Mouse (Mus musculus): ENCODE results near the gene Taar7f. TPM values are rescaled to one million over a fixed set of nuclear protein-coding genes. Genes with fewer than 3 reads are reported as not detected.

Gene Taar7f
- not detected in 2 replicates for polyA plus RNA-seq (2015; fragmentation: Nextera tagmentation; extraction: Ambion mirVana)

DNA sequence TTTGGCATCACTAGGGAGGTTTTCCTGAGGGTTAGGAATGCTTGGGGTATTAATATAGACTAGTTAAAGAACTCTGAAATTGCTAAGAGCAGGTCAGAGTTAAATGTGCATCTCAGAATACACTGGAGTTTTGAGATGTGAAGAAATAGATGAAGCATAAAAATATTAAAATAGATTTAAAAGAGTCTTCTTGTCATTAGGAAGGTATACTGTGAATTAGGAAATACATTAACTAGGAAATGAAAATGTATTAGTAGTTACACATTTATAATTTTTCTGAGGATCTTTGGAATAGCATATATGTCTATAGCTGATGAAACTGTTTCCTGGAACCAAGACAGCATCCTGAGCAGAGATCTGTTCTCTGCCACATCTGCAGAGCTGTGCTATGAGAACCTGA is at the start of gene Taar7f:
Gene Taar7f (plus strand): TSS at position 301 of the 400 bp plus-strand sequence.
- H3K9me3 ChIP-seq (ENCODE audit: low read length) = no peaks in the 10 kb centered on the region
- no peak within 1 kb of the TSS for H3K9ac ChIP-seq (replicated peaks; ENCODE audit: low read length)
- no peaks in the 10 kb centered on the region for H3K27me3 ChIP-seq (ENCODE audit: insufficient read depth, low read length)
- H3K27ac ChIP-seq (ENCODE audit: low read length) = no peak within 1 kb of the TSS
- no peak for ATAC-seq (ENCODE audit: low FRiP score, low TSS enrichment)
- H3K4me1 ChIP-seq (ENCODE audit: insufficient read depth, low read length) = no peaks in the 10 kb centered on the region
- H3K4me3 ChIP-seq (ENCODE audit: low read length) = no peak within 1 kb of the TSS
- no peak within 1 kb of the TSS for H3K4me2 ChIP-seq (replicated peaks; ENCODE audit: low read depth, low read length)
- H3K36me3 ChIP-seq (ENCODE audit: insufficient read depth, low read length) = no peaks in the 10 kb centered on the region

DNA sequence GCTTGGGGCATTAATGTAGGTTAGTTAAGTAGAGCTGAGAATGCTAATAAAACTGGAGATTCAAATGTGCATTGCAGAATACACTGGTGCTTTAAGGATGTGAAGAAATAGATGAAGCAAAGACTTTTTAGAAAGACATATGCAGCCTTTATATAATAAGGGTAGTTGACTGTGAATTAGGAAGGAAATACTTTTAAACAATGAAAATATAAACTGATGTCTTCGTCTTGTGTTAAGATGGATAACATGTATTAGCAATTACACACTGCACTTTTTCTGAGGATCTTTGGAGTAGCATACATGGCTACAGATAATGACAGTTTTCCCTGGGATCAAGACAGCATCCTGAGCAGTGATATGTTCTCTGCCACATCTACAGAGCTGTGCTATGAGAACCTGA is 49.7 kb upstream of the Taar7f start, which contains the start of gene Taar7b:
Gene Taar7b (plus strand): TSS at position 301 of the 400 bp plus-strand sequence.
- H3K36me3 ChIP-seq (ENCODE audit: insufficient read depth, low read length) = no peaks in the 10 kb centered on the region
- 89% methylated on average over 1 of the region's 1 CpGs for WGBS
- no peak within 1 kb of the TSS for H3K9ac ChIP-seq (replicated peaks; ENCODE audit: low read length)
- H3K9me3 ChIP-seq (ENCODE audit: low read length) = no peaks in the 10 kb centered on the region
- H3K27me3 ChIP-seq (ENCODE audit: insufficient read depth, low read length) = no peaks in the 10 kb centered on the region
- H3K4me3 ChIP-seq (ENCODE audit: low read length) = no peak within 1 kb of the TSS
- H3K27ac ChIP-seq (ENCODE audit: low read length) = no peak within 1 kb of the TSS
- no peak for ATAC-seq (ENCODE audit: low FRiP score, low TSS enrichment)
- H3K4me2 ChIP-seq (replicated peaks; ENCODE audit: low read depth, low read length) = no peak within 1 kb of the TSS
- no peaks in the 10 kb centered on the region for H3K4me1 ChIP-seq (ENCODE audit: insufficient read depth, low read length)

DNA sequence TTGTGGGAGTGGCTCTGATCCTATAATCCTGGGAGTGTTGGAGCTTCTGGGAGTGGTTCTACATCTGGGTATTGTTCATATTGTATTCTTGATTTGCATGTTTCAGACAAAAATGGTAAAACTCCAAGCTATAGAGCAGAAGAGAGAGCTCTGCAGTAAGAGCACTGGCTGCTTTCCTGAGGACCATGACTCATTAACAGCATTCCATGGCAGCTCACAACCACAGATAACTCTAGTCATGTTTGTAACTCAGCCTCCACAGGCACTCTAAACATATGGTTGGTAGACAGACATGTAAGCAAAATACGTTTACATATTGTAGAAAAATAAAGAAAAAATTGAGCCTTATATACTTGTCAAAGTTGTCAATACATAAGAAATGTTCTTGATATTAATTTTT is 42.9 kb upstream of the Taar7f start:
- no peak overlapping the region for H3K9ac ChIP-seq (replicated peaks; ENCODE audit: low read length)
- H3K9me3 ChIP-seq (ENCODE audit: low read length) = no peaks in the 10 kb centered on the region
- H3K27ac ChIP-seq (ENCODE audit: low read length) = no peak overlapping the region
- 72% methylated on average over 1 of the region's 1 CpGs for WGBS
- H3K27me3 ChIP-seq (ENCODE audit: insufficient read depth, low read length) = no peaks in the 10 kb centered on the region
- no peak overlapping the region for H3K4me2 ChIP-seq (replicated peaks; ENCODE audit: low read depth, low read length)
- H3K36me3 ChIP-seq (ENCODE audit: insufficient read depth, low read length) = no peaks in the 10 kb centered on the region
- H3K4me3 ChIP-seq (ENCODE audit: low read length) = no peak overlapping the region
- H3K4me1 ChIP-seq (ENCODE audit: insufficient read depth, low read length) = no peaks in the 10 kb centered on the region
- ATAC-seq (ENCODE audit: low FRiP score, low TSS enrichment) = no peak

GRCm38 (mm10) chr10:24007034-24007433 is 42.3 kb upstream of the Taar7f start:
- H3K9ac ChIP-seq (replicated peaks; ENCODE audit: low read length) = no peak overlapping the region
- ATAC-seq (ENCODE audit: low FRiP score, low TSS enrichment) = no peak
- H3K27ac ChIP-seq (ENCODE audit: low read length) = no peak overlapping the region
- no peaks in the 10 kb centered on the region for H3K27me3 ChIP-seq (ENCODE audit: insufficient read depth, low read length)
- H3K4me2 ChIP-seq (replicated peaks; ENCODE audit: low read depth, low read length) = no peak overlapping the region
- no peaks in the 10 kb centered on the region for H3K36me3 ChIP-seq (ENCODE audit: insufficient read depth, low read length)
- no peak overlapping the region for H3K4me3 ChIP-seq (ENCODE audit: low read length)
- WGBS = 68% methylated on average over 2 of the region's 2 CpGs
- H3K4me1 ChIP-seq (ENCODE audit: insufficient read depth, low read length) = no peaks in the 10 kb centered on the region
- H3K9me3 ChIP-seq (ENCODE audit: low read length) = no peaks in the 10 kb centered on the region

GRCm38 (mm10) chr10:24008143-24008542 is 41.2 kb upstream of the Taar7f start:
- no peaks in the 10 kb centered on the region for H3K4me1 ChIP-seq (ENCODE audit: insufficient read depth, low read length)
- H3K9ac ChIP-seq (replicated peaks; ENCODE audit: low read length) = no peak overlapping the region
- no peaks in the 10 kb centered on the region for H3K36me3 ChIP-seq (ENCODE audit: insufficient read depth, low read length)
- 94% methylated on average over 1 of the region's 1 CpGs for WGBS
- no peak overlapping the region for H3K27ac ChIP-seq (ENCODE audit: low read length)
- no peak overlapping the region for H3K4me2 ChIP-seq (replicated peaks; ENCODE audit: low read depth, low read length)
- H3K9me3 ChIP-seq (ENCODE audit: low read length) = no peaks in the 10 kb centered on the region
- H3K27me3 ChIP-seq (ENCODE audit: insufficient read depth, low read length) = no peaks in the 10 kb centered on the region
- ATAC-seq (ENCODE audit: low FRiP score, low TSS enrichment) = no peak
- no peak overlapping the region for H3K4me3 ChIP-seq (ENCODE audit: low read length)

DNA sequence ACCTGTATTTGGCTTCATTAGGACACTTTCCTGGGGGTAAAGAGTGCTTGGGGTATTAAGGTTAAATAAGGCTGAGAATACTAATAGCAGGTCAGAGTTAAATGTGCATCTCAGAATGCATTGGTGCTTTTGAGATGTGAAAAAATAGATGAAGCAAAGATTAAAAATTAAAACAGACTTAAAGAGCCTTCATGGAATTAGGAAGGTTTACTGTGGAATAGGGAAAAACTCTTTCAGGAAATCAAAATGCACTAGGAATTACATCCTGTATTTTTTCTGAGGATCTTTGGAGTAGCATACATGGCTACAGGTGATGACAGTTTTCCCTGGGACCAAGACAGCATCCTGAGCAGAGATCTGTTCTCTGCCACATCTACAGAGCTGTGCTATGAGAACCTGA is 22.4 kb upstream of the Taar7f start, which contains the start of gene Taar7d:
Gene Taar7d (plus strand): TSS at position 301 of the 400 bp plus-strand sequence.
- H3K9ac ChIP-seq (replicated peaks; ENCODE audit: low read length) = no peak within 1 kb of the TSS

DNA sequence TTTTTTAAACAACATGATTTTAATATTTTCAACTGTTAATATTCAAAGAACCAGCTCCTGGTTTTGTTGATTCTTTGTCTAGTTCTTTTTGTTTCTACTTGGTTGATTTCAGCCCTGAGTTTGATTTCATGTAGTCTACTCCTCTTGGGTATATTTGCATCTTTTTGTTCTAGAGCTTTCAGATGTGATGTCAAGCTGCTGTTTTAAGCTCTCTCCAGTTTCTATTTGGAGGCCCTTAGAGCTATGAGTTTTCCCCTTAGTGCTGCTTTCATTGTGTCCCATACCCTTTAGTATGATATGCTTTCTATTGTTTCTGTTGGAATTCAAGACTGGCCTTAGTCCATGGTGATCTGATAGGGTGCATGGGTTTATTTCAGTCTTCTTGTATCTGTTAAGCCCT is 18.0 kb upstream of the Taar7f start:
- Histone ChIP-seq H3K27me3 (ENCODE audit: insufficient read depth, low read length) (no peaks in the 10 kb centered on the region), H3K27ac (ENCODE audit: low read length) (no peak overlapping the region), H3K9ac (replicated peaks; ENCODE audit: low read length) (no peak overlapping the region), H3K9me3 (ENCODE audit: low read length) (0 out of 2 replicates have a peak, but pooled peaks cover 2% of the 10 kb centered on the region), H3K4me1 (ENCODE audit: insufficient read depth, low read length) (no peaks in the 10 kb centered on the region), H3K4me3 (ENCODE audit: low read length) (no peak overlapping the region), H3K4me2 (replicated peaks; ENCODE audit: low read depth, low read length) (no peak overlapping the region), H3K36me3 (ENCODE audit: insufficient read depth, low read length) (no peaks in the 10 kb centered on the region)
- no peak for ATAC-seq (ENCODE audit: low FRiP score, low TSS enrichment)

More for the DNA sequence above, 22.4 kb upstream of the Taar7f start, which contains the start of gene Taar7d:
- Histone ChIP-seq H3K4me3 (ENCODE audit: low read length) (no peak within 1 kb of the TSS), H3K36me3 (ENCODE audit: insufficient read depth, low read length) (no peaks in the 10 kb centered on the region), H3K4me2 (replicated peaks; ENCODE audit: low read depth, low read length) (no peak within 1 kb of the TSS), H3K27me3 (ENCODE audit: insufficient read depth, low read length) (no peaks in the 10 kb centered on the region), H3K9me3 (ENCODE audit: low read length) (0 out of 2 replicates have a peak, but pooled peaks cover 2% of the 10 kb centered on the region), H3K4me1 (ENCODE audit: insufficient read depth, low read length) (no peaks in the 10 kb centered on the region), H3K27ac (ENCODE audit: low read length) (no peak within 1 kb of the TSS)
- ATAC-seq (ENCODE audit: low FRiP score, low TSS enrichment) = no peak

DNA sequence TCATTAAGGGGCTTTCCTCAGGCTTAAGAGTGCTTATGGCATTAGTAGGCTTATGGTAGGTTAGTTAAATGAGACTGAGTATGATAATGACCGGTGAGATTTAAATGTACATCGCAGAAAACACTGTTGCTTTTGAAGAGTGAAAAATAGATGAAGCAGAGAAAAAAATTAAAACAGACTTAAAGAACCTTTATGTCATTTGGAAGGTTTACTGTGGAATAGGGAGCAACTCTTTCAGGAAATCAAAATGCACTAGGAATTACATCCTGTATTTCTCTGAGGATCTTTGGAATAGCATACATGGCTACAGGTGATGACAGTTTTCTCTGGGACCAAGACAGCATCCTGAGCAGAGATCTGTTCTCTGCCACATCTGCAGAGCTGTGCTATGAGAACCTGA is 12.0 kb upstream of the Taar7f start, which contains the start of gene Taar7e:
Gene Taar7e (plus strand): TSS at position 301 of the 400 bp plus-strand sequence.
- no peak for ATAC-seq (ENCODE audit: low FRiP score, low TSS enrichment)
- WGBS = 84% methylated on average over 2 of the region's 2 CpGs
- H3K9me3 ChIP-seq (ENCODE audit: low read length) = no peaks in the 10 kb centered on the region

DNA sequence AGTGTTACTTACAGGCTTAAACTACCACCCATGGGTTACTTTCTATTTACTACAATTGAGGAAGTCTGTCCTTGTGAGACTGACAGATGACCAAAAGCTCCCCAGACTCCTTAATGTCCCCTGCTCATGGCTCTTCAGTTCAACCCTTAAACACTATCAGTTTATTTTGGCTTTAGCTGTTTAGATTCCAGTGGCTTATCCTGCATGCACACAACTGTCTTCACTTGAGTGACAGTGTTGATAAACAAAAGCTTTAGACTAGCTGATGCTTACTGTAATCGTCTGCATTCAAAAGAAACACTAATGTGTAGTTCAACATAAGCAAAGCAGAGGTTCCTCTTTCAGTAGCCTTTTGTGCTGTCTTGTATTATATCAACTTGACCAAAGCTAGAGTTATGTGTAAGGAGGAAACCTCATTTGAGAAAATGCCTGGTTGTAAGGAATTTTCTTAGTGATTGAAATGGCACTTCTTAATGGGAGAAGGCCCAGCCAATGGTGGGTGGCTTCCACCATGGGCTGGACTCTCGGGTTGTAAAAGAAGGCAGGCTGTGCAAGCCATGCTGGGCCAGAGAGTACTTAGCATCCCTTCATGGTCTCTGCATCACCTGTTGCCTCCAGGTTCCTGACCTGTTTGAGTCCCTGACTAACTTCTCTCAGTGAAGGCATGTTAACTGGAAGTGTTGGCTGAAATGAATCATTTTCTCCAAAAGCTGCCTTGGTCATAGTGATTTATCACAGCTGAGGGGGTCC is 9.0 kb upstream of the Taar7f start:
- Histone ChIP-seq H3K9me3 (ENCODE audit: low read length) (no peaks in the 10 kb centered on the region), H3K36me3 (ENCODE audit: insufficient read depth, low read length) (no peaks in the 10 kb centered on the region), H3K4me3 (ENCODE audit: low read length) (no peak overlapping the region), H3K9ac (replicated peaks; ENCODE audit: low read length) (no peak overlapping the region), H3K27me3 (ENCODE audit: insufficient read depth, low read length) (no peaks in the 10 kb centered on the region), H3K27ac (ENCODE audit: low read length) (no peak overlapping the region), H3K4me1 (ENCODE audit: insufficient read depth, low read length) (no peaks in the 10 kb centered on the region), H3K4me2 (replicated peaks; ENCODE audit: low read depth, low read length) (no peak overlapping the region)
- no peak for ATAC-seq (ENCODE audit: low FRiP score, low TSS enrichment)
- WGBS = 64% methylated on average over 2 of the region's 2 CpGs

More for the DNA sequence above, 12.0 kb upstream of the Taar7f start, which contains the start of gene Taar7e:
- Histone ChIP-seq H3K9ac (replicated peaks; ENCODE audit: low read length) (no peak within 1 kb of the TSS), H3K4me3 (ENCODE audit: low read length) (no peak within 1 kb of the TSS), H3K27me3 (ENCODE audit: insufficient read depth, low read length) (no peaks in the 10 kb centered on the region), H3K4me2 (replicated peaks; ENCODE audit: low read depth, low read length) (no peak within 1 kb of the TSS), H3K36me3 (ENCODE audit: insufficient read depth, low read length) (no peaks in the 10 kb centered on the region), H3K27ac (ENCODE audit: low read length) (no peak within 1 kb of the TSS), H3K4me1 (ENCODE audit: insufficient read depth, low read length) (no peaks in the 10 kb centered on the region)

- H3K4me2 ChIP-seq (replicated peaks; ENCODE audit: low read depth, low read length) = no peak overlapping the region
- no peaks in the 10 kb centered on the region for H3K27me3 ChIP-seq (ENCODE audit: insufficient read depth, low read length)
- no peak overlapping the region for H3K4me3 ChIP-seq (ENCODE audit: low read length)
- ATAC-seq (ENCODE audit: low FRiP score, low TSS enrichment) = no peak
- H3K27ac ChIP-seq (ENCODE audit: low read length) = no peak overlapping the region
- H3K36me3 ChIP-seq (ENCODE audit: insufficient read depth, low read length) = no peaks in the 10 kb centered on the region
- no peaks in the 10 kb centered on the region for H3K9me3 ChIP-seq (ENCODE audit: low read length)
- H3K9ac ChIP-seq (replicated peaks; ENCODE audit: low read length) = no peak overlapping the region
- no peaks in the 10 kb centered on the region for H3K4me1 ChIP-seq (ENCODE audit: insufficient read depth, low read length)
- WGBS = 85% methylated on average over 5 of the region's 5 CpGs
Observed at GRCm38 (mm10) chr10:24052039-24052438, 2.7 kb downstream of the Taar7f start.
